In the genomic region with DNA sequence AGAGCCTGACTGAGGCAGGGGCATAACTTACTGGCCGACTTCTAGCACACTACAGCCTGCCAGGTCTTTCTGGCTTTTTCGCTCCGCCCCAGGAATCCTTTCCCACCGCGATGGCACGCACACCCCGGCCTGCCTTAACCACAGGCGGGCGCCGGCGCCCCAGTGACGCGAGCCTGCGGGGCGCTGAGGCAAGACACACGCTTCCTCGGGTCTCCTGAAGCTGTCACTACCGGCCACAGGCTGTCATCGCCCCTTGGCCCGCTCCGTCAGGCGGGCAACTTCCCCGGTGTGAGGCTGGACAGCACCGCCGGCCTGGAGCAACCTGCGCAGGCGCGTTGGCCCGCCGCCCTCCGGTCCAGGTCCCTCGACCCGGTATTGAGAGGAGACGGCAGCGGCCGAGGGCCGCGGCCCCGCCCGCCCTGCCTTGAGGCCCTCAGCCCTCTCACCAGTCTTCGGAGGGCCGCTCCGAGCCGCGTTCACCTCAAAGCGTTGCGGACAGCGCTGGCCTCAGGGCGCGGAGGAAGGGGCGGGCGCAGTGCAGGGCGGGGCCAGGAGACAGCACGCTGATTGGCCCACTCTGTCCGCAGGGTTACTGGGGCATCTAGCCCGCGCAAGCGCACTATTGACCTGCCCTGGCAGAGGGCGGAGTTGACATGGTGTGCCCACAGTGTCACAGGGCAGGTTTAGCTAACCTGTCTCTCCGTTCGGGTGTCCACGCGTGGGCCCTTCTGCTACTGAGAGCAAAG, we compare ENCODE assay signal across 8 mouse cellular contexts. TPM values are rescaled to one million over a fixed set of nuclear protein-coding genes. Genes with fewer than 3 reads are reported as not detected.
DNase-seq lines count a peak whose midpoint lies in the region; ATAC-seq and TF ChIP-seq lines count a peak whose summit lies in the region.

No protein-coding gene starts in this region.

- TF ChIP-seq CTCF in cerebellum, adult 2 months (IDR thresholded peaks at IDR 0.05; ENCODE audit: borderline replicate concordance, insufficient read depth, low read depth, low read length) = no peak
- peak; percentile 27; the same call in 1 of the 2 replicates for TF ChIP-seq CTCF in forebrain, postnatal 0 days (IDR thresholded peaks at IDR 0.05; ENCODE audit: low read depth)
- no peak for TF ChIP-seq CTCF in lung, embryonic 14.5 days (IDR thresholded peaks at IDR 0.05; ENCODE audit: low read depth)

- peaks cover 10% of the 10 kb centered on the region for H3K36me3 ChIP-seq in forebrain, postnatal 0 days (ENCODE audit: insufficient read depth)
- H3K36me3 ChIP-seq in lung, embryonic 14.5 days (ENCODE audit: insufficient read depth) = peaks cover 25% of the 10 kb centered on the region

- H3K9ac ChIP-seq in forebrain, postnatal 0 days = peak overlapping the region; percentile 95
- H3K9ac ChIP-seq in lung, embryonic 14.5 days = peak overlapping the region; percentile 86

- H3K9me3 ChIP-seq in forebrain, postnatal 0 days (ENCODE audit: low read length) = no peaks in the 10 kb centered on the region
- no peaks in the 10 kb centered on the region for H3K9me3 ChIP-seq in lung, embryonic 14.5 days (ENCODE audit: low read depth, low read length)

- peak; percentile 99 for ATAC-seq in forebrain, postnatal 0 days
- ATAC-seq in lung, embryonic 14.5 days (ENCODE audit: insufficient read depth) = peak; percentile 99
- ATAC-seq in neutrophil, adult 5-6 weeks (ENCODE audit: extremely low read depth, insufficient number of reproducible peaks, low FRiP score, poor library complexity, severe bottlenecking) = peak; percentile 96

- peak overlapping the region; percentile 83 for H3K27ac ChIP-seq in cerebellum, adult 2 months (ENCODE audit: insufficient read depth, low read length)
- peak overlapping the region; percentile 95 for H3K27ac ChIP-seq in forebrain, postnatal 0 days (ENCODE audit: low read depth, low read length)
- H3K27ac ChIP-seq in lung, embryonic 14.5 days (ENCODE audit: low read depth) = peak overlapping the region; percentile 98

- H3K4me3 ChIP-seq in cerebellum, adult 2 months (replicated peaks; ENCODE audit: insufficient read depth, low read depth, low read length) = peak overlapping the region; percentile 65
- peak overlapping the region; percentile 94 for H3K4me3 ChIP-seq in forebrain, postnatal 0 days (ENCODE audit: low read depth, low read length)
- peak overlapping the region; percentile 81 for H3K4me3 ChIP-seq in lung, embryonic 14.5 days (ENCODE audit: low read depth, low read length)

- TF ChIP-seq POLR2A in cerebellum, adult 2 months (IDR thresholded peaks at IDR 0.05; ENCODE audit: borderline replicate concordance, insufficient read depth, low read length) = peak; percentile 97

- H3K4me2 ChIP-seq in forebrain, postnatal 0 days (ENCODE audit: low read depth) = peak overlapping the region; percentile 96
- peak overlapping the region; percentile 95 for H3K4me2 ChIP-seq in lung, embryonic 14.5 days

- under 1% methylated on average over 63 of the region's 63 CpGs for WGBS in cerebellum, adult 2 months
- WGBS in forebrain, postnatal 0 days = 2% methylated on average over 63 of the region's 63 CpGs
- WGBS in lung, embryonic 14.5 days = under 1% methylated on average over 63 of the region's 63 CpGs

- H3K27me3 ChIP-seq in cerebellum, adult 2 months (ENCODE audit: control insufficient read depth, insufficient read depth, low read length) = no peaks in the 10 kb centered on the region
- no peaks in the 10 kb centered on the region for H3K27me3 ChIP-seq in forebrain, postnatal 0 days (ENCODE audit: insufficient read depth, low read length)
- no peaks in the 10 kb centered on the region for H3K27me3 ChIP-seq in lung, embryonic 14.5 days (ENCODE audit: insufficient read depth, low read length)

- peaks cover 3% of the 10 kb centered on the region; the same call in 1 of the 2 replicates for H3K4me1 ChIP-seq in cerebellum, adult 2 months (ENCODE audit: control insufficient read depth, insufficient read depth, low read length)
- H3K4me1 ChIP-seq in forebrain, postnatal 0 days (ENCODE audit: insufficient read depth) = peaks cover 13% of the 10 kb centered on the region
- no peaks in the 10 kb centered on the region for H3K4me1 ChIP-seq in lung, embryonic 14.5 days (ENCODE audit: insufficient read depth)

- DNase-seq in MEL-GATA-1-ER (ENCODE audit: extremely low read depth, low read depth) = peak; percentile 81
- DNase-seq in cerebellum, adult 2 months = peak; percentile 98 to 99
- peak; percentile 96 for DNase-seq in forebrain, postnatal 0 days
- DNase-seq in heart, postnatal 4 days = peak; percentile 98
- DNase-seq in layer of hippocampus, adult 8-10 months (ENCODE audit: low spot score in 2 of 2) = peak; percentile 94 to 96
- peak; percentile 97 for DNase-seq in lung, embryonic 14.5 days
- DNase-seq in testis, postnatal 14 days (ENCODE audit: low spot score) = peak; percentile 97

RNA-seq across cellular contexts. Expression of a gene that starts 7.1 kb away (rescaled TPM):
- polyA plus RNA-seq in cerebellum, adult 2 months (2012; rRNA removed) = 45.5 and 45.9 TPM in 2 replicates
- 41.5 and 41.7 TPM in 2 replicates for total RNA-seq in forebrain, postnatal 0 days (2014; rRNA removed)
- 38.8 and 41.2 TPM in 2 replicates for polyA plus RNA-seq in forebrain, postnatal 0 days (2015; fragmentation: Nextera tagmentation; extraction: Ambion mirVana)
- 10 to 100 TPM; 37.5 to 44.2 TPM for total RNA-seq in heart, postnatal 4 days (2021)
- total RNA-seq in layer of hippocampus, adult 8-10 months (2022) = 10 to 100 TPM; 39.8 to 56.6 (median 45.4) TPM
- 31.3 and 39.1 TPM in 2 replicates for polyA plus RNA-seq in lung, embryonic 14.5 days (2014; fragmentation: Nextera tagmentation; extraction: Ambion mirVana)
- 27.3 and 36.1 TPM in 2 replicates for total RNA-seq in neutrophil, adult 5-6 weeks (2017)

RNA-seq across cellular contexts. Expression of a gene that starts 7.5 kb away (rescaled TPM):
- 63.3 and 64.5 TPM in 2 replicates for polyA plus RNA-seq in cerebellum, adult 2 months (2012; rRNA removed)
- 43.1 and 44.3 TPM in 2 replicates for total RNA-seq in forebrain, postnatal 0 days (2014; rRNA removed)
- 35.8 and 44.9 TPM in 2 replicates for polyA plus RNA-seq in forebrain, postnatal 0 days (2015; fragmentation: Nextera tagmentation; extraction: Ambion mirVana)
- total RNA-seq in heart, postnatal 4 days (2021) = 10 to 100 TPM; 38.5 to 51.5 TPM
- total RNA-seq in layer of hippocampus, adult 8-10 months (2022) = 10 to 100 TPM; 37.3 to 57.0 (median 44.8) TPM
- 26.3 and 26.4 TPM in 2 replicates for polyA plus RNA-seq in lung, embryonic 14.5 days (2014; fragmentation: Nextera tagmentation; extraction: Ambion mirVana)
- 20.5 and 34.0 TPM in 2 replicates for total RNA-seq in neutrophil, adult 5-6 weeks (2017)

RNA-seq across cellular contexts. Expression of a gene that starts 16.1 kb away (rescaled TPM):
- polyA plus RNA-seq in cerebellum, adult 2 months (2012; rRNA removed) = 74.5 and 81.1 TPM in 2 replicates
- total RNA-seq in forebrain, postnatal 0 days (2014; rRNA removed) = 25.6 and 30.0 TPM in 2 replicates
- polyA plus RNA-seq in forebrain, postnatal 0 days (2015; fragmentation: Nextera tagmentation; extraction: Ambion mirVana) = 14.8 and 17.7 TPM in 2 replicates
- total RNA-seq in heart, postnatal 4 days (2021) = 1 to 10 TPM; 4.2 to 6.6 TPM
- total RNA-seq in layer of hippocampus, adult 8-10 months (2022) = 10 to 100 TPM; 28.5 to 36.1 (median 32.3) TPM
- polyA plus RNA-seq in lung, embryonic 14.5 days (2014; fragmentation: Nextera tagmentation; extraction: Ambion mirVana) = 13.9 and 15.2 TPM in 2 replicates
- total RNA-seq in neutrophil, adult 5-6 weeks (2017) = 18.3 and 21.7 TPM in 2 replicates

RNA-seq across cellular contexts. Expression of a gene that starts 48.4 kb away (rescaled TPM):
- 0.06 TPM in 1 of 2 replicates, not detected in the other for polyA plus RNA-seq in cerebellum, adult 2 months (2012; rRNA removed)
- not detected in 2 replicates for total RNA-seq in forebrain, postnatal 0 days (2014; rRNA removed)
- 0.10 TPM in 1 of 2 replicates, not detected in the other for polyA plus RNA-seq in forebrain, postnatal 0 days (2015; fragmentation: Nextera tagmentation; extraction: Ambion mirVana)
- not detected for total RNA-seq in heart, postnatal 4 days (2021)
- not detected for total RNA-seq in layer of hippocampus, adult 8-10 months (2022)
- not detected in 2 replicates for polyA plus RNA-seq in lung, embryonic 14.5 days (2014; fragmentation: Nextera tagmentation; extraction: Ambion mirVana)
- 0.98 TPM in 1 of 2 replicates, not detected in the other for total RNA-seq in neutrophil, adult 5-6 weeks (2017)

RNA-seq across cellular contexts. Expression of a gene that starts 55.8 kb away (rescaled TPM):
- 0.08 and 0.10 TPM in 2 replicates for polyA plus RNA-seq in cerebellum, adult 2 months (2012; rRNA removed)
- not detected in 2 replicates for total RNA-seq in forebrain, postnatal 0 days (2014; rRNA removed)
- 0.13 TPM in 1 of 2 replicates, not detected in the other for polyA plus RNA-seq in forebrain, postnatal 0 days (2015; fragmentation: Nextera tagmentation; extraction: Ambion mirVana)
- not detected for total RNA-seq in heart, postnatal 4 days (2021)
- total RNA-seq in layer of hippocampus, adult 8-10 months (2022) = under 1 TPM in 1 of 4 experiments, not detected in 3; 0.29 TPM
- polyA plus RNA-seq in lung, embryonic 14.5 days (2014; fragmentation: Nextera tagmentation; extraction: Ambion mirVana) = not detected in 2 replicates
- not detected in 2 replicates for total RNA-seq in neutrophil, adult 5-6 weeks (2017)

Comparison
In these comparisons a context has a peak if more than half of its experiments do, and no peak if none do; other contexts are left out.
1. Peak in every context shown above with its lines: DNase-seq, ATAC-seq, H3K4me3 ChIP-seq and H3K27ac ChIP-seq.